Mouse (Mus musculus): ENCODE results near the gene Gnao1.

Gnao1 gene

DNA sequence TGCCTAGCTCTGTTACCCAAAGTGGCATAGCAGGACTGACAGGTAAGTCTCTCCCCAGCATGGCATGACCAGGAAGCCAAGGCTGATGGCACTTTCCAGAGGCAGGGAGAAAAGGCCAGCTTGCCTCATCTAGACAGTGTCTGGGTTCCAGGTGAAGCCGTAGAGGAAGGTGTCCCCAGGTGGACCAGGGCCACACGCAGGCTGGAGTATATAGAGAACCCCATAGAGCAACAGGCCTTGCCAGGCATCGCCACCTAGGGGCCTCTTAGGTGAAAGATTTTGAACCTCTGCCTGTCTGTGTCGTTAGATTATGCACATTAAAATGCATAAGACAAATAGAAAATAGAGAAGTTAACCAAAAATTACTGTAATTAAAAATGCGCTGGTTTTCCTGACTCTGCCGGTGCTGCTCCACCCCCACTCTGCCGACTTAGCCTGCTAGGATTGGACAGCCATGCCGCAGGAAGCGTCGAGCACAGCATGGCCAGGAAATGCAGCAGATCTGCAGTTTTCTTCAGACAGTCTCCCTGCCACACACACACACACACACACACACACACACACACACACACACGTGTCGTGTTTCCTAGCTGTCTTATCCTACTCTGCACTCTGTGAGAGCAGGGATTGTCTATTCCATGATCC is 34.2 kb downstream of the Gnao1 start:
- peak; percentile 30 for DNase-seq (ENCODE audit: low read depth)

DNA sequence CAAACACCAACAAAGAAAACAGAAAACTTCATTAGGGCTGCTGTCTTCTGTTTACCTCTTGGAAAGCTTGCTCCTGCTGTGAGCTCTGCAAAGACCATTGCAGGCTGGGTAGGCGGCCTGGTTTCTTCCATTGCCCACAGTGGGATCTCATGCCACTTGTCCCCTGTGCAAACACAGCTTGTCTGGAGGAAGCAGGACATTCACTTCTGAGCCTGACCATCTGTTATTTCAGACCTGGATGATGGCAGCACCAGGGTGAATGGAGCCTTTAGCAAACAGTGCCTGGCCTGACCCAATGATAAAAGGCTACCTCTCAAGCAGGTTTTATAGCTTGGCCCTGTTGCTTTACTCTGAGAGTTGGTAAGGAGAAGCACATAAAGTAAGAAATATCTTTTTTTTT is 35.4 kb downstream of the Gnao1 start:
- DNase-seq (ENCODE audit: low read depth) = no peak

GRCm38 (mm10) chr8:93852087-93852645 is 42.4 kb downstream of the Gnao1 start:
- DNase-seq (ENCODE audit: low read depth) = peak; percentile 88

GRCm38 (mm10) chr8:93852851-93853461 is 43.2 kb downstream of the Gnao1 start:
- peak; percentile 64 for DNase-seq (ENCODE audit: low read depth)

DNA sequence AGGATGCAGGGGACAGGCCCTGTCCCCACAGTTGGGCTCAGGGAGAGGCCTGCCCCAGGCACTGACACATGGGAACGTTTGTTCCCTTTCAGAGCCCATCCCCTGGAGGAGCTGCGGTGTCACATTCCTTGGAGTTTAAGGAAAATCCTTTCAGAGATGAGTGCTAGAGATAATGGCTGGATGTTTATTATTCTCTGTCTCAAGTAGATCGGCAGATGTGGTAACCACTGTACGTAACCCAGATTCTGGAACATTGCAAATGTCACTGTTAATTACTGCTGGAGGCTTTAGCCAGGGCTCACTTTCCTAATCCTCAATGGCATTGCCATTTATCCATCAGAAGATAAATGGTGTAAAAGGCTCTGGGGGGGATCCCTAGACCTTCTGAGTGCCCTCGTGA is 44.9 kb downstream of the Gnao1 start:
- DNase-seq (ENCODE audit: low read depth) = peak; percentile 75

- DNase-seq (ENCODE audit: low read depth) = peak; percentile 79
Observed at GRCm38 (mm10) chr8:93855272-93855671, 45.5 kb downstream of the Gnao1 start.

DNA sequence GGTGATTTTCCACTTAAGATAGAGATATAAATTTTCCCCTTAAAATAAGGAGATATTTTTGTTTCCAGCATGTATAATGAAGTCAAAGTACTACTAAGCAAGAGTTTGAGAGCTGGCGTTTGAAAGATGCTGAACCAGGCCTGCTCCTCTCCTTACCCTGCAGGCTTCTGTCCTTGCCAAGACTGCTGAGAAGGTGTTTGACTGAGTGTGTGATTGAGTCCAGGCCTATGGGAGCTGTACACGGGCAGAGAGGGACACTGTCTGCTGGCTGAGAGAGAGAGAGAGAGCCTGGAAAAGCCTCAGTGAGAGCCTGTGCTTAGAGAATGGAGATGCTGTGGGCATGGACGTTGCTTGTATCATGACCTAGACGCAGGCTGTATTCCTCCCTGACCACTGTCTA is 47.4 kb downstream of the Gnao1 start:
- no peak for DNase-seq (ENCODE audit: low read depth)

DNA sequence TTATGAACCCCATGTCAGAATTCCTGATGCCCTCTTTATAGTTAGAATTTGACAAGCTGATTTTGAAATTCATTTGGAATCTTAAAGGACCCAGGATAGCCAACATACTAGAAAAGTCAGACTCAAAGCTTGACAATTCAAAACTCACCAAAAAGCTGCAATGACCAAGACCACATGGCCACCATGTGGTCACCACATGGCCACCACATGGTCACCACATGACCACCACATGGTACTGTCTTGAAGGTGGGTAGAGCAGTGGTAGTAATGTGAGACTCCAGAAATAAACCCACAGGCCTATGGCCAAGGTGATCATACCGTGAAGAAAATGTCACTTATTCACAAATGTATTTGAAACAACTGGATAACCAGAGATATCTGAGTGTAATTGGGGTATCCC is 48.5 kb downstream of the Gnao1 start:
- no peak for DNase-seq (ENCODE audit: low read depth)

DNA sequence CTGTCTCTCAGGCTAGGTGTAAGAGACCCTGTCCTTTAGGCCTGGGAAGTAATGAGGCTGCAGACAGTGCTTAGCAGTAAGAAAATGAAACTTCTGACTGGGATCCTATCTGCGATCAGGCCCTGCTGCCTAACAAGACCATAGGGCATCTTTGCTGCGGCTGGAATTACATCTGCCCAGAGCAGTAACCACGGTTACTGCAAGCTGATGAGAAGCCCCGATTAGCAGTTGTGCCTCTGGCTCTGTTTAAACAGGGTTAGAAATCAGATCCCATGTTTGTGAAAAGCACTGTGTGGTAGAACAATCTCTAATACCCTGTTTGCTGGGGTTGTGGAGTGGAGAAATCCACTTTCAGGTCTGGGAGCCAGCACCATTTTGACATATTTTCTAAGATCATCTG is 50.3 kb downstream of the Gnao1 start:
- DNase-seq (ENCODE audit: low read depth) = no peak

- DNase-seq (ENCODE audit: low read depth) = no peak
Observed at GRCm38 (mm10) chr8:93864064-93864463, 54.3 kb downstream of the Gnao1 start.

DNA sequence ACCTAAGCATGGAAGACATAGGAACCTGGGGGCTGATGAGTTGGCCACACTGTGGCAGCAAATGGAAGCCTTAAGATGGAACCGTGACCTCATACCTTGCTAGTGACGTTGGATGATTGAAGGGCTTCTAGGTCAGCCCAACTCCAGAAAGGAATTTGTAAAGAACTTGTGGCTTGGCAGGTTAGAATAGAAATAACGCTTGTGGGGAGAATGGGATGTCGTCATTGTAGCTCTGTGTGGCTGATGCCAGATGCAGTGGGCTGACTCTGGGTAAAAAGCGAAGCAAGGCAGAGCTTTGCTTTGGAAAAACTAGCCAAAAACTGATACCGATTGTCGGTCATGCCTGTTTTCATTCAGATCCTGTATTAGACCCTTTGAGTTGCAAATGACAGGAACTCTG is 56.5 kb downstream of the Gnao1 start:
- DNase-seq (ENCODE audit: low read depth) = peak; percentile 53

DNA sequence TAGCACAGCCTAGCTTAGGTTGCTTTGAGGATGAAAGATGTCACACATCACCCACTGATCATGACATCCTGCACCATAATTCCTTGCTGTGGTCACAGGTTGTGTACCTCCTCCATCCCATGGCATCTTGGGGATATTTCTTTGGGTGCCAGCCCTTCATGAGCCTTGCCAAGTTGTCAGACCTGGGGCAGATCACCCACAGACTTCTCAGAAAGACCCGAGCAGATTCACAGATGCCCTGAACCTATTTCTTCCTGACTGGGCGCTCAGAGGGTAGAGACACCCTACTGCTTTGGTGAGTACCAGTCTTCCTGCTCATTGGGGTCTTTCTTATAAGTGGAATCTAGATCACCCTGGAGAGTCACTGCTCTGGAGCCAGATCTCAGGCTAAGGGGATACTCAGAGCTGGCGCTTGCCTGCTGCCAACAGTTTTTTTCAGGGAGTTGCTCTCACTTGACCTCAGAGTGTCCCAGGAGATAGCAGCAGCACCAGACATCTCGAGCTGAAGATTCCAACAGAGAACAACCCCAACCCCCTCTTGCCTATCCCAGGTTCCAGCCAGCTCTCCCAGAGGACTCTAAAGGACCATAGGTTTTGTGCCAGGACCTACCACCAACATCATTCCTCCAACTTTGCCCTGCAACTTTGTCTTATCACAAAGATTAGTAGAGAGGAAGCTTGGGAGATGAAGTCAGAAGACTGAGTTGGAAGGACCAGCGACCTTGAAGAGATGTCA is 58.9 kb downstream of the Gnao1 start:
- no peak for DNase-seq (ENCODE audit: low read depth)

DNA sequence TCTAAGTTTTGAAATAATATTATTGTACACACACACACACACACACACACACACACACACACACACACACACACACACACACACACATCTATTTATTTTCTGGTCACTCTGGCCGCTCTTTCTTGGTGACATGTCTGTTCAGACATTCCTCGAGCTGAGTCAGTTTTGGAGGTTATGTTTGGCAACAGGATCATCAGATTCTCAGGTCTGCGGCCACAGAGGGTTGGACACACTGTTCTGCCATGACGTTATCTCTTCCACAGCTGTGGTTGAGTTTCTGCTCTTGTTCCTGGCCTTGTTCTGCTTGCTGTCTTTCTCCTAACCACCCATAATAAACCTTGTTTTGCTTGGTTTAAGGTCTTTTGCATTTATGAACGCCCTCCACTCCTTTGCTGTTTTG is 61.5 kb downstream of the Gnao1 start:
- DNase-seq (ENCODE audit: low read depth) = peak; percentile 78

- DNase-seq (ENCODE audit: low read depth) = no peak
Observed at GRCm38 (mm10) chr8:93878396-93878795, 68.6 kb downstream of the Gnao1 start.

DNA sequence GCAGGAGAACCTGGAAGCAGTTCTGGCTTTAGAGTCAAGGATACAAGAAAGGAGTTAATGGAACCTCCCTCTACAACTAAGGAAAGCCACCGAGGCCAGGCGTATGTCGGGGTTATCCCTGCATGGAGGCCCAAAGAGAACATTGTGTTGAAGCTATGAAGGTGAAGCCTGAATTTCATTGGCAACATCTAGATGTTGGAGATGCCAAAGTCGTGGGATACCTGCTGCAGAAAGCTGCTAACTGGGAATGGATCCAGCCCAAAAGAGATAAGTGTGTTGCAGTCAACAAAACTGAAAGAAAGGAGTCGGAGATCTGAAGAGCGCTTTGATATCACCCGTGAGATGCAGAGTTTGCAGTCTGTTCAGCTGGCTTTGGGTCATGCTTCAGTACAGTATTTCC is 70.2 kb downstream of the Gnao1 start:
- DNase-seq (ENCODE audit: low read depth) = no peak

GRCm38 (mm10) chr8:93881381-93881780 is 71.6 kb downstream of the Gnao1 start:
- no peak for DNase-seq (ENCODE audit: low read depth)

DNA sequence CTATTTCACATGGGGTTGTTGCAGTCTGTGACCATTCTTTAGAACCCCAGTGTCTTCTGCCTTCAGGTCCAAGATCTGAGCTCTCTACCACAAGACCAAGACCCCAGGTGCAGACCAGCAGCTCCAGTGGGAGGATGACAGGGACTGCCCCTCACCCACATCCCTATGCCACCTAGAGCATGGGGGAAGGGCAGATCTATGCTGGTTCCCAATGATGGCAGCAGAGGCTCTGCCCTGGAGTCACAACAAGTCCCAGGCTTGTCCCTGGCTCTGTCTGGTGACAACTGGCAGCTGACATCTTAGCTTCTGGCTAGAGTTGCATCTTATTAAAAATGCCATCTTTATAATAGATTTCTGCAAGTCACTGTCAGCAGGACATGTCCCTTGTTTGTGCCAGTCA is 73.5 kb downstream of the Gnao1 start:
- no peak for DNase-seq (ENCODE audit: low read depth)

- no peak for DNase-seq (ENCODE audit: low read depth)
Observed at GRCm38 (mm10) chr8:93883771-93884170, 74.0 kb downstream of the Gnao1 start.

GRCm38 (mm10) chr8:93884316-93884715 is 74.5 kb downstream of the Gnao1 start:
- DNase-seq (ENCODE audit: low read depth) = no peak

GRCm38 (mm10) chr8:93886181-93886580 is 76.4 kb downstream of the Gnao1 start:
- no peak for DNase-seq (ENCODE audit: low read depth)

DNA sequence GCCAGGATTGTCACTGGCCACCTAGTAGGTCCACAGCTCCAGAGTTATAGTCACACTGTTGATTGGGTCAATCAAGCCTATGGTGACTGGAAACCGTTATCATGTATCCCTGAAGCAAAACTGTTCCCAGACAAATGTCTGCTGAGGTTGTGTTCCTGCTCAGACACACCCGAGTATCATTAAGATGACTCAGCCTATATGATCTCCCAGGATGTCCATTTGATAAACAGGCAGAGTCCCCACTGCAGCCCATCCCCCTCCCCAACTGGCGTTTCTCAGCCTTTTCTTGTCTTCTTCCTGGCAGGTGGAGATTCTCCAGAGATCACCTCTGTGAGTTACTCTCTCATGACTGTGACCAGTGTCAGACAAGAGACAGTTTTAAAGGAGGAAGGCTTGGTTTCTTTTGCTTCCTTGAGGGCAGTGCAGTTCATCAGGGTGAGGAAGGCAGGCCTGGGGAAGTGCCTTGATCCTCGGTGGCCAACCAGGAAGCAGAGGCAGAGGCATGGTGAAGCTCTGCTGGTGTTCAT is 78.4 kb downstream of the Gnao1 start:
- peak; percentile 30 for DNase-seq (ENCODE audit: low read depth)

DNA sequence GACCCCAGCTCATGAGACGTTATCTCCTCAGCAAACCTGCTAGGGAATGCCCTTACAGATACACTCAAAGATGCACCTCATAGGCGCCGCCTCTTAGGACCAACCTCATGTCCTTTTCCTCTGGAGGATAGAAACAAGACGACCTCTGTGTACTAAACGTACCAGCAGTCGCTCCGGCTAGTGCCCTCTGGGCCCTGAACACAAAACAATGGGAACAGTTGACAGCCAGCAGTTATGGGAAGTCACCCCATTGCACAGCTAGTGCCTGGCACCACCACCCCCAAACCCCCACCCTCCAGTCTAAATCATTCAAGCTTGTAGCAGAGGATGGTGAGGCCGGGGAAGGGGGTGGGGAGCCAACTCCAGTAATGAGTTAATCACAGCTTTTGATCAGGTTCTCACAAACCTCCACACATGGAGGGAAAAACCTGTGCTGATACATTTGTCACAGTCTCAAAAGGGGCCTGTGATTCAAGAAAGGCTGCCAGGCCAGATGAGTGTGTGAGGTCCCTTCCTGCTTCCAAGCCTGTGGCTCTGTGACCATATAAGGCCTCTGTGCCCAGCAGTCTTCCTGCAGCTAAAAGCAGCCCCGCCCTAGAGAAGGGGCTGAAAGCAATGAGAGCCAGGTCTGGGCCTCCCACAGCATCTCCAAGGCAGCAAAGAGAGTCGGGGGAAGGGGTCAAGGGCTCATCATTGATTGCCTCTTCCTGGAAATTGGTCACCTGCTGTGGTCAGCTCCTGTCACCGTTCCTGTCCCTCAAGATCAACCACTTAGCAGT is 79.1 kb downstream of the Gnao1 start:
- peak; percentile 62 for DNase-seq (ENCODE audit: low read depth)

Data from NIH3T3 (cell line).